Comparison of ENCODE assay signal across 20 mouse cellular contexts in the genomic region with DNA sequence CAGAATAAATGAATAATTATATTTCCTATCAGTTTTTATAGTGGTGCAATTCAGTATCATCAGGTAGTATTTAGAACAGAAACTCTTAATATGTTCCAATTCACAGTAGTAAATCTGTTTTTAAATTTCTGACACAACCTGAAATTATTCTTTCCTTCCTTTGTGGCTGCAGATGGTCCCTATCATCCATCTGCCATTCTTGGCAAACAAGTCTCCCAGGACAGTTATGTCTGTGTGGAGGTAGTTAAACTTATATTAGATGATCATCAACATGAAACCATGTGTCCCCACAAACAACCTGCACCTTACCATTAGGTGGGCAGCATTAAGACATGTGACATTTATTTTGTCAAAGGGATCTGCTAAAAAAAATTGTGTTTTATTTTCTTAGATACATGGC.
DNase-seq lines count a peak whose midpoint lies in the region.
"Had no signal": no experiment of that assay in that cellular context is flagged by ENCODE, and none has a peak within 500 bp of the region (broad histone marks: within the 10 kb centered on the region; RNA-seq: fewer than 3 reads in every experiment).

No protein-coding gene starts in this region.

- DNase-seq in layer of hippocampus, adult 11-12 months (ENCODE audit: low spot score) = peak; percentile 22
- DNase-seq in layer of hippocampus, postnatal 10 days (ENCODE audit: low spot score in 2 of 2) = no peak
- DNase-seq in cerebellum, adult 11 months = peak; percentile 77
- DNase-seq in cerebellum, adult 8-10 months = peak; percentile 79
- peak; percentile 74 to 82 for DNase-seq in cerebellum, postnatal 25 days
- DNase-seq in MN1 (ENCODE audit: low spot score) = no peak
- DNase-seq in ovary, postnatal 36 days (ENCODE audit: low spot score) = no peak
- DNase-seq in gastrocnemius, postnatal 10 days = no peak
- DNase-seq: adrenal gland, postnatal 14 days; gastrocnemius, postnatal 36 days; heart, adult 18-20 months; heart, postnatal 4 days; kidney, adult 2 months; kidney, postnatal 36 days; lung, adult 2 months; lung, postnatal 10 days; right cerebral cortex, adult 18-20 months; right cerebral cortex, postnatal 4 days; thymus, adult 18-20 months; thymus, postnatal 36 days had no signal

Comparison
In these comparisons a context has a peak if more than half of its experiments do, and no peak if none do; other contexts are left out.
1. DNase-seq: peak in layer of hippocampus, adult 11-12 months (single experiment), cerebellum, adult 11 months (single experiment), cerebellum, adult 8-10 months (single experiment) and cerebellum, postnatal 25 days (2 of 2); none in layer of hippocampus, postnatal 10 days (0 of 2), MN1 (single experiment), ovary, postnatal 36 days (single experiment) and gastrocnemius, postnatal 10 days (single experiment).